Mouse (Mus musculus) cortical plate, adult 2 months (tissue): Measurements from ENCODE around the gene Plbd1.

ENCODE experiments used
- CTCF ChIP-seq: fragments of 200-500 bp; IDR thresholded peaks from 2 replicates; pipeline ENCODE4 v1.5.1; 2011; ENCODE audit warnings: mild to moderate bottlenecking, control low read depth, low read length; ENCODE audit not compliant: insufficient read depth; ENCODE audit errors: extremely low read depth
- POLR2A ChIP-seq: fragments of 200-500 bp; IDR thresholded peaks from 2 replicates; pipeline ENCODE4 v1.6.1; 2011; ENCODE audit warnings: mild to moderate bottlenecking, low read length, control low read depth; ENCODE audit not compliant: insufficient read depth; ENCODE audit errors: extremely low read depth

GRCm38 (mm10) chr6:136590739-136591138, 71.0 kb downstream of the Plbd1 start:
- TF ChIP-seq CTCF = no peak
- no peak for TF ChIP-seq POLR2A
